Mouse (Mus musculus): ENCODE measurements around the gene Vmn1r4.

DNA sequence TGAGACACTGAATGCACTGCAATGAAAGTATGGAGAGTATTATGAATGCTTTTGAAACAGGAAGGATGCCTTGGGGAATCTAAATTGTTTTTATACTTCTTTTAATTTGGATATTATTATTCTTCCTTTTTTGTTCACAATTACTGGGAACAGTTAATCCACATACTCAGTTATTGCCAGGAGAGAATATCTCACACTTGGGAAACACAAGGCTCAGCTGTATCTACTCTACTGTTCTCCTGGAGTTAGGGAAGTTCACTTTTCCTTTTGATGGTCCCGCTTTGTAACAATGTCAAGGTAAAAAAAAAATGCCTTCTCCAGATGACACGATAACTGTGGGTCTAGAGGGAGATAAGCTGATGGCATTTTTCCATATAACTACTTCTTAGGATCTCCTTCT lies 73.1 kb downstream of the Vmn1r4 start, which contains the start of gene Vmn1r6:
- TF ChIP-seq CTCF (IDR thresholded peaks at IDR 0.05; ENCODE audit: control insufficient read depth, insufficient read depth, insufficient read length): no peak
- no peak for TF ChIP-seq FOSL1 (IDR thresholded peaks at IDR 0.05; ENCODE audit: insufficient read depth, low read length, poor library complexity, severe bottlenecking)
- no peak for TF ChIP-seq USF1 (IDR thresholded peaks at IDR 0.05; ENCODE audit: low read depth)
- no peak for TF ChIP-seq MYOD1 (IDR thresholded peaks at IDR 0.05; ENCODE audit: control insufficient read depth, insufficient read length, low read depth)
- no peak for TF ChIP-seq MAX (IDR thresholded peaks at IDR 0.05)
- TF ChIP-seq MYOG (IDR thresholded peaks at IDR 0.05; ENCODE audit: control insufficient read depth, extremely low read depth, insufficient read length): no peak
- TF ChIP-seq CEBPB (IDR thresholded peaks at IDR 0.05; ENCODE audit: low read depth): no peak
